Mouse (Mus musculus): ENCODE data around the gene Celf6. TPM values are rescaled to one million over a fixed set of nuclear protein-coding genes. Genes with fewer than 3 reads are reported as not detected.

Celf6 gene
- total and polyA plus RNA-seq, 3 experiments = not detected

GRCm38 (mm10) chr9:59641320-59641719 is 63.6 kb downstream of the Celf6 start:
- Histone ChIP-seq H3K4me3 (replicated peaks in 1 of 3; ENCODE audit: low read depth in 2 of 3, low read length in 2 of 3, poor library complexity in 1 of 3) (no peak overlapping the region), H3K27me3 (replicated peaks) (no peaks in the 10 kb centered on the region), H3K27ac (ENCODE audit: insufficient read depth, low read depth) (no peak overlapping the region), H3K4me2 (ENCODE audit: insufficient read depth, low read depth, poor library complexity, severe bottlenecking) (no peak overlapping the region), H3K79me2 (replicated peaks; ENCODE audit: control insufficient read depth, extremely low read depth, insufficient read depth, poor library complexity, severe bottlenecking) (no peaks in the 10 kb centered on the region), H3K9me3 (replicated peaks; ENCODE audit: low read length) (no peaks in the 10 kb centered on the region), H3K36me3 (replicated peaks in 1 of 2; ENCODE audit: control insufficient read depth in 1 of 2, insufficient read depth in 1 of 2, low read length in 1 of 2) (peaks cover 16 to 46% of the 10 kb centered on the region in 2 experiments), H3K9ac (ENCODE audit: insufficient read depth, low read depth) (no peak overlapping the region), H3K4me1 (ENCODE audit: control insufficient read depth in 1 of 2, insufficient read depth in 2 of 2) (peaks cover 0 to 12% of the 10 kb centered on the region in 2 experiments; a peak in 2 of 4 replicates)
- in situ Hi-C loops (cut with MboI; ENCODE audit: low pct_ligation_motif_present, low pct_unique_long_range_greater_than_20kb, low sequenced_read_pairs) (no loop called here), dilution Hi-C loops (cut with MboI; ENCODE audit: extremely low pct_ligation_motif_present, extremely low pct_unique_long_range_greater_than_20kb, low sequenced_read_pairs) (no loop called here)
- no peak for DNase-seq (ENCODE audit: extremely low read depth)
- TF ChIP-seq JUN (IDR thresholded peaks at IDR 0.05; ENCODE audit: insufficient read depth, low read depth, low read length) (no peak), MAX (IDR thresholded peaks at IDR 0.05; ENCODE audit: low read length) (no peak), MAFK (IDR thresholded peaks at IDR 0.05; ENCODE audit: insufficient replicate concordance, low read length) (no peak), MYC (IDR thresholded peaks at IDR 0.05; ENCODE audit: low read depth, low read length) (no peak), RCOR1 (conservative IDR thresholded peaks at IDR 0.05; ENCODE audit: low read depth, low read length) (no peak), ELF1 (IDR thresholded peaks at IDR 0.05; ENCODE audit: low read depth, low read length) (no peak), USF1 (IDR thresholded peaks at IDR 0.05; ENCODE audit: low read depth, low read length) (no peak), JUND (conservative IDR thresholded peaks at IDR 0.05; ENCODE audit: low read depth, low read length) (no peak), MAZ (IDR thresholded peaks at IDR 0.05; ENCODE audit: low read depth, low read length) (no peak), E2F4 (IDR thresholded peaks at IDR 0.05; ENCODE audit: insufficient replicate concordance, low read depth, low read length) (no peak)

GRCm38 (mm10) chr9:59649911-59650310 is 72.2 kb downstream of the Celf6 start:
- Histone ChIP-seq H3K36me3 (replicated peaks in 1 of 2; ENCODE audit: control insufficient read depth in 1 of 2, insufficient read depth in 1 of 2, low read length in 1 of 2) (peaks cover 9 to 28% of the 10 kb centered on the region in 2 experiments), H3K79me2 (replicated peaks; ENCODE audit: control insufficient read depth, extremely low read depth, insufficient read depth, poor library complexity, severe bottlenecking) (no peaks in the 10 kb centered on the region), H3K27me3 (replicated peaks) (no peaks in the 10 kb centered on the region), H3K9ac (ENCODE audit: insufficient read depth, low read depth) (no peak overlapping the region), H3K4me3 (replicated peaks in 1 of 3; ENCODE audit: low read depth in 2 of 3, low read length in 2 of 3, poor library complexity in 1 of 3) (no peak overlapping the region), H3K4me1 (ENCODE audit: control insufficient read depth in 1 of 2, insufficient read depth in 2 of 2) (peaks cover 0 to 15% of the 10 kb centered on the region in 2 experiments; a peak in 2 of 4 replicates), H3K9me3 (replicated peaks; ENCODE audit: low read length) (no peaks in the 10 kb centered on the region), H3K4me2 (ENCODE audit: insufficient read depth, low read depth, poor library complexity, severe bottlenecking) (no peak overlapping the region), H3K27ac (ENCODE audit: insufficient read depth, low read depth) (no peak overlapping the region)
- in situ Hi-C loops (cut with MboI; ENCODE audit: low pct_ligation_motif_present, low pct_unique_long_range_greater_than_20kb, low sequenced_read_pairs) = no loop called here
- dilution Hi-C loops (cut with MboI; ENCODE audit: extremely low pct_ligation_motif_present, extremely low pct_unique_long_range_greater_than_20kb, low sequenced_read_pairs) = no loop called here
- TF ChIP-seq MEF2A (IDR thresholded peaks at IDR 0.05; ENCODE audit: borderline replicate concordance, low read depth, low read length) = no peak
- no peak for TF ChIP-seq MAX (IDR thresholded peaks at IDR 0.05; ENCODE audit: low read length)
- TF ChIP-seq IRF4 (IDR thresholded peaks at IDR 0.05; ENCODE audit: low read depth, low read length) = no peak
- no peak for TF ChIP-seq UBTF (IDR thresholded peaks at IDR 0.05; ENCODE audit: low read depth, low read length)
- no peak for TF ChIP-seq USF1 (IDR thresholded peaks at IDR 0.05; ENCODE audit: low read depth, low read length)
- TF ChIP-seq ZNF384 (IDR thresholded peaks at IDR 0.05; ENCODE audit: low read depth, low read length) = no peak
- no peak for TF ChIP-seq HCFC1 (IDR thresholded peaks at IDR 0.05; ENCODE audit: low read depth, low read length)
- TF ChIP-seq NRF1 (IDR thresholded peaks at IDR 0.05; ENCODE audit: low read depth, low read length) = no peak
- TF ChIP-seq TCF12 (IDR thresholded peaks at IDR 0.05; ENCODE audit: low read depth, low read length) = no peak
- no peak for TF ChIP-seq TBP (conservative IDR thresholded peaks at IDR 0.05; ENCODE audit: low read depth, low read length)
- no peak for TF ChIP-seq ZKSCAN1 (IDR thresholded peaks at IDR 0.05; ENCODE audit: borderline replicate concordance, low read depth, low read length)
- no peak for TF ChIP-seq JUN (IDR thresholded peaks at IDR 0.05; ENCODE audit: insufficient read depth, low read depth, low read length)
- no peak for TF ChIP-seq EP300 (IDR thresholded peaks at IDR 0.05; ENCODE audit: low read length)
- no peak for TF ChIP-seq SIN3A (IDR thresholded peaks at IDR 0.05; ENCODE audit: low read length)
- TF ChIP-seq MAFK (IDR thresholded peaks at IDR 0.05; ENCODE audit: insufficient replicate concordance, low read length) = no peak
- TF ChIP-seq NELFE (IDR thresholded peaks at IDR 0.05; ENCODE audit: low read depth, low read length) = no peak
- TF ChIP-seq CHD1 (IDR thresholded peaks at IDR 0.05; ENCODE audit: low read depth, low read length) = no peak
- TF ChIP-seq RAD21 (IDR thresholded peaks at IDR 0.05; ENCODE audit: low read depth, low read length) = no peak
- TF ChIP-seq MXI1 (IDR thresholded peaks at IDR 0.05; ENCODE audit: low read depth, low read length) = no peak
- no peak for TF ChIP-seq CTCF (conservative IDR thresholded peaks at IDR 0.05 in 1 of 2, IDR thresholded peaks at IDR 0.05 in 1 of 2; ENCODE audit: low read depth in 2 of 2, low read length in 2 of 2)
- no peak for DNase-seq (ENCODE audit: extremely low read depth)

Measured in CH12.LX (cell line).